Mouse (Mus musculus): ENCODE data around the gene Bspry.

Gene Bspry

DNA sequence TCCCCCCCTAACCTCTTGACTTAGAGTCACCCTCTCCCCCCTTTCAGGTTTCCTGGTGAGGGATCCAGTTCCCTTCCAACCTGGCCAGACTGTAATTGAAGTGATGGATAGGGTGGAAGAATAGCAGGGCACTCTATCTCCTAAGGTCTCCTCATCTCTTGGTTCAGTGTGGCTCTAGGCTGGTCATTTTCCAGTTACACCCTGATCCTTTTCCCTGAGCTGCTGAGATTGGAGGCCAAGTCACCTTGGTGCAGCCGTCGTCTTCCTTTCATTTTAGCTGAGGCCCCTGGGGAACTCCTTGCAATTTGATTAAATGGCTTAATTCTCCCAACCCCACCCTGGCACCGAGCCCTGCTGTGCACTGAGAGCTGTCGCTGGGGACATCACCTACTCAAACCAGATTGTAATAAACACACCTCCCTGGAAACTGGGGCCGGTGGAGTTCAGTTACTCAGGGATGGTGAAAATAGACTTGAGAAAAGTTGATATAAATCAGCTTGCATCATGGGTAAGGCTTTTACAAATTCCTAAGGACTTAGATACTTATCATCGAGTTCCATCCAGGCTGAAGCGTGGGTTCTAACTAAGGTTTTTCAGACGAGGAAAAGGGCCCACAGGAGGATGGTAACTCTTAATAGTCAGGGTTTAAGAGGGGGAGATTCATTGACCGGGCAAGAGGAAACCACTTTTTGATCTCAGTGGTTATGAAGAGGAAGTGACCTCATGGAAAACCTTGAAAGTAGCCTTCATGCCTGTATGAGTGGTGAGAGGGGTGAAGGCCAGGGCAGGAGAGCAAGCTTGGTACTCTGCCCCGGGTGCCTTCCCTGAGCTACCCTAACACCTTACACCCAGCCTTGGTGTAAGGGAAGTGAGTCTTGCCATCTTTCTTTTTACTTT lies 1.1 kb downstream of the Bspry start:
- DNase-seq (ENCODE audit: low spot score in 2 of 2), result peak; percentile 76 to 84

DNA sequence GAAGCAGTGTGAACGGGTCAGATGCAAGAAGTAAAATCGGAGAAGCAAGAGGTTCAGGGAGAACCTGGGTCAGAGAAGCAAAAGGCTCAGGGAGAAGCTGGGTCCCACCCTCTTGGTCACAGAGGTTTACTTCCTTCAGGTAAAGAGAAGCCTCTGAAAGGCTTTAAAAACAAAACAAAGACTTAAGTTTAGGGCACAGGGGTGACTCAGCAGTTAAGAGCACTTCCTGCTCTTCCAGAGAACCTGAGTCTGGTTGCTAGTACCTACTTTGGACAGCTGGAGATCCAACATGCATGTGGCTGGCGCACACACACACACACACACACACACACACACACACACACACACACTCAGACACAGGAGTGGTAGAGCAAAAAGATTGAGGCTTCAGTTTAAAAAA lies 5.1 kb downstream of the Bspry start:
- no peak for DNase-seq (ENCODE audit: low spot score in 2 of 2)

DNA sequence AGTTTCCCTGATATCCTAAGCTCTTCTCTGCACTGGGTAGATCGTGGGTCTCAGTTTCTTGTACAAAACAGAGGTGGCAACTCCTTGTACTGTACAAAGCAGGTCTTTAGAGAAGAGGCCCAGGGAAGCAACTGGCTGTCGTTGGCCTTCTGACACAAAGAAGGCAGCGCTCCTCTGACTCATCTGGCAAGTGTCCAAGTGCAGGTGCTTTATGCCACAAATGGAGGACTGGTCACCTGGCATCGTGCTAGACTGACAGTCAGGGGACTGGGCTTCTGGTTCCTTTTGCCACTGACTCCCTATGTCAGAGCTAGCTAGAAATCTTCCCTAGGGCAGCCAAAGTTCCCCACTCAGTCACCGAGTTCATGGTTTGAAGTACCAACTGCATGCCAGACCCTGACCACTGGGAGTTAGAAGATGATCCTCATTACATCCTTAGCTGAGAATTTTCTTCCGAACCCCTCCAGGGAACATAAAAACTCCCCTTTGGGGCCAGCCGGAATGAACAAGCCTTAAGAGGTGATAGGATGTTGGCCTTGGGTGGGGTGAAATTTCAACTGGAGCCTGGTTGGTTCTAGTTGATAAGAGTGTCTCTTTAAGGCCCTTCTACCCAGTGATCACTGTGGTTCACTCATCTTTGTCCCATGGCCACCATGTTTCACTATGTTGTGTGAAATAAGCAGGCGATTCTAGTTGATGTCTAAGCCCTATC lies 5.8 kb downstream of the Bspry start:
- DNase-seq (ENCODE audit: low spot score in 2 of 2), result no peak

DNA sequence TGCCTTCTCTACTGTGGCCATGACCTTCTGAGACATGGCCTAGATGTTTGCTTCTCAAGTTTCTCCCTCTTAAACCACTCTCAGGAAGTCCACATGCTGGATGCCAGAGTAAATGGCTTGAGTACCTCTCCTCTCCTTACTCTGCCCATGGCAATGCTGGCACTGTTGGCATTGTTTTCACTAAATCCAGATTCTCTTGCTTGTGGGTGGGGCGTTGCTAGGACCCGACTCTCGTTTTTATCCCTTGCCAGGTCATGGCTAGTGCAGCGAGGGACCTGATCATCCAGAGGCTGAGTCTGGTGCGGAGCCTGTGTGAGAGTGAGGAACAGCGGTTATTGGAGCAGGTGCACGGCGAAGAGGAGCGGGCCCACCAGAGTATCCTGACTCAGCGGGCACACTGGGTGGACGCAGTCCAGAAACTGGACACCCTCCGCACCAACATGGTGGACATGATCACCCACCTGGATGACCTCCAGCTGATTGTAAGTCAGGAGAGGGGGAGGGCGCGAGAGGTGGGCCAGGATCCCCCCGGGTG lies 6.4 kb downstream of the Bspry start:
- DNase-seq (ENCODE audit: low spot score in 2 of 2), result no peak

DNA sequence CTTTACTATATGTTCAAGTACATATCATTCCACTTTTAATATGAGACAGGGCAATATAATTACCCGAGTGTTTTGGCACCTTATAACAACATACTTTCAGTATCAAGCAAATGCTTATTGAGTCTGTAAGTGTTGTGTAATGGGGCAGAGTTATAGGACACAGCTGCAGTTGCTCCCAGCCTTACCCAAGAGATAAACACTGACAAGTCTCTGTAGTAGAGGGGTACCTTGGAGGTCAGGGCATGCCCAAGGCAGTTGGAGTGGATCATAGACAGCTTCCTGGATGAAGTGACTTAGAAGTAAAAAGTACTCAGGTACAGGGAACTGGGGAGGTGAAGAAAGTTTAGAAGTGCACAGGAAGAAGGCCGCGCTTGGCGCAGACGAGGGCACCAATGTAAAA lies 7.3 kb downstream of the Bspry start:
- no peak for DNase-seq (ENCODE audit: low spot score in 2 of 2)

DNA sequence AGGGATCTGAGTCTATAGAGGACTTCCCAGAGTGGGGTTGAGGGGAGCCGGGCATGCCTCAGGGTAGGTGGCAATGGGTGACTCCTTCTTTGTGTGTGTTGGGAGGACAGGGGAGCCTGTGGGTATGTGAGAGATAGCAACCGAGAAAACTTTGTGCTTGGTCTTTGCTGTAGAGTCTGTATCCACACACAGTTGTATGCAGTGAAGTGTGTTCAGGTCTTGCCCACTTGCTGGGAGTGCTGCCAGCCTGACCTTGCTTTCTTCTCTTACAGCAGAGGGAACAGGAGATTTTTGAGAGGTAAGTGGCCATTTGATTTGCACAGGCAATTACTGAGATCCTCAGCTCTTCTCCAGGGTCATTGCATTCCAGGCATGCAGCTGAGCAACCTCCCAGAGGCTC lies 8.1 kb downstream of the Bspry start:
- DNase-seq (ENCODE audit: low spot score in 2 of 2), result no peak

DNA sequence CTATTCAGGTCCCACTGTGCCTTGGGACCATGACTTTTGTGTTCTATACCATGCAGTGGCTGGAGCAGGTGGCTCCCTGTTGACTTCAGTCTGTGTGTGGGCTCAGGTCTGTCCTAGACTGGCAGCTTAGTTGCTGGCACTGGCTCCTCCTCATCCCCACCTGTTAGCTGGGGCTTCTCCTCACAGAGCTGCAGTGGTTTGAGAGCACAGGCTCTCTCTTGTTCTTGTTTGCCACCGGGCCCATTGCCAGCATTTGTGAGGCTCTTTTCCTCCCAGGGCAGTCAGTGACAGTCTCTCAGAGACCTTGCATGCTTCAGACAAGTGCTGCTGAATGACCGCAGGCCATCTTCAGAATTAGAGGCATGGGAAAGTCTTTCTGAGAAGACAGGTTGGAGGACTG lies 12.8 kb downstream of the Bspry start:
- no peak for DNase-seq (ENCODE audit: low spot score in 2 of 2)

DNA sequence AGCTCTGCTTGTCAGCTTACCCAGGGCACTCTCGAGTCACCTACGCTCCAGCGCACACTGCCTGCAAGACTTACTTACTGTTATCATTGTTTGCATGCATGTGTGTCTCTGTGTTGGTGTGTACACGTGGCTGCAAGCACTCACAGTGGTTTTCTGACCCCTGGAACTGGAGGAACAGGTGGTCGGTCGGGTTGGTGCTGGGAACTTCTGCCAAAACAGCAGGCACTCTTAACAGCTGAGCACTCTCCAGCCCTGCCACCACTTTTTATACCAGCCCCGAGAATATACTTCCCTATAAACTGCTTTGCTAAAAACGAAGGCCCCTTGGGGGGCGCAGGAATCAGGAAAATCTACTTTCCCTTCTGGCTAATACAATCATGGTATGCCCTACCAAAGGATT lies 14.4 kb downstream of the Bspry start:
- no peak for DNase-seq (ENCODE audit: low spot score in 2 of 2)

DNA sequence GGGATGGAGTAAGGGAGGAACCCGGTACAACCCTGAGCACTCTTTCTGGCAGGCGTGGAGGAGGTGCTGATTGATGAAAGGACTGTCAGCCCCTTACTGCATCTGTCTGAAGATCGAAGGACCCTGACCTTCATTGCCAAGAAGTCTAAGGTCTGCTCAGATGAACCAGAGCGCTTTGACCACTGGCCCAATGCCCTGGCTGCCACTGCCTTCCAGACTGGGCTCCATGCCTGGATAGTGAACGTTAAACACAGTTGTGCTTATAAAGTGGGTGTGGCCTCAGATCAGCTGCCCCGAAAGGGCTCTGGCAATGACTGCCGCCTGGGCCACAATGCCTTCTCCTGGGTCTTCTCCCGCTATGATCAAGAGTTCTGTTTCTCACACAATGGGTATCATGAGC lies 16.1 kb downstream of the Bspry start:
- DNase-seq (ENCODE audit: low spot score in 2 of 2), result no peak

DNA sequence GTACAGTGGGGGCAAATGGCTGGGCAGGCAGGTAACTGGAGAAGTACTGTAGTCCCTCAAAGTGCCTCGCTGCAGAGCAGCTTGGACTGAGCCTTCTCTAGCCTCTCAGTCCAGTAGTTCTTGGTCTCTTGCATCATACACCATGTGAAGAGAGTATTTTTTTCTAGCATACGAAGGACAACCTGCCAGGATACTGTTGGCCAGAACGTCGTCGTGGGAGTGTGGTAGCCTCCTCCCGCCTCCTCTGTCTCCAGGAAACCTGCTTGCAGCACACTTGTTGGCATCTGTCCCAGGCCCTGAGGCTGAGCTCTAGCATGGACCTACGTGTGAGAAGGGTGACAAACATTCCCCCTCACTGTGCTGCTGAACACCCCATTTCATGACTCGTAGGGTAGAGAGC lies 17.0 kb downstream of the Bspry start:
- no peak for DNase-seq (ENCODE audit: low spot score in 2 of 2)

DNA sequence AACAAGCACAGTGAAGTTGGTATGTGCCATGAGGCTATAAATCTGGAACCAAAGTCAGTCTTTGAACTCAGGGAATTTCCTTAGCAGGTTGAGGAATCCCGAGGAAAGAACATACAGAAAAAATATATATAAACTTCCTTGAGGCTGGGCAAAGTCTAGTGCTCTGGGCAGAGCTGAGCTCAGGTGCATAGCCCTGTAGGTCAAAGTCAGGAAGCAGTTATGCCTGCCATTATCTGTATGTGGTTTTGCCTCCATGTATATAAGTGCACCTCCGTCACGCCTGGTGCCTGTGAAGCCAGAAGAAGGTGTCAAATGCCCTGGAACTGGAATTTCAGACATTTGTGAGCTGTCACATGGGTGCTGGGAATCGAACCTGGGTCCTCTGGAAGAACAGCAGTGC lies 20.9 kb downstream of the Bspry start:
- no peak for DNase-seq (ENCODE audit: low spot score in 2 of 2)

DNA sequence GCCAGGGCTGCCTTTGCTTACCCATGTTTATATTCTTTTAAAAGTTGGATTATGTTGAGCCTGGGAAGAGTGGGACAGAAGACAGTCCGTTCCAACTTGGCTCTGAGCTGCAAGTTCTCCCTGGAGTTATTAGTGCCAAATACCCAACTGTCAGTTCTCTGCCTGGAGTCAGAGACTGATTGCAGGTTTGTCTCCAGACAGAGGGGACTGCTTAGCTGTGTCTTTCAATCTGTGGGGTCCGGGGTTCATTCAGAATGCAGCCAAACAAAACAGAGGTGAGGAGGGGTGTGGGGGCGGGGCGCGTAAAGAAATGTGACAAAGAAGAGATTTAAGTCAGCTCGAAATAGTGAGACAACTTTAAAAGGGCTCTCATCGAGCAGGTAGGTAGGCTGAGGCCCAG lies 21.7 kb downstream of the Bspry start:
- DNase-seq (ENCODE audit: low spot score in 2 of 2), result no peak

DNA sequence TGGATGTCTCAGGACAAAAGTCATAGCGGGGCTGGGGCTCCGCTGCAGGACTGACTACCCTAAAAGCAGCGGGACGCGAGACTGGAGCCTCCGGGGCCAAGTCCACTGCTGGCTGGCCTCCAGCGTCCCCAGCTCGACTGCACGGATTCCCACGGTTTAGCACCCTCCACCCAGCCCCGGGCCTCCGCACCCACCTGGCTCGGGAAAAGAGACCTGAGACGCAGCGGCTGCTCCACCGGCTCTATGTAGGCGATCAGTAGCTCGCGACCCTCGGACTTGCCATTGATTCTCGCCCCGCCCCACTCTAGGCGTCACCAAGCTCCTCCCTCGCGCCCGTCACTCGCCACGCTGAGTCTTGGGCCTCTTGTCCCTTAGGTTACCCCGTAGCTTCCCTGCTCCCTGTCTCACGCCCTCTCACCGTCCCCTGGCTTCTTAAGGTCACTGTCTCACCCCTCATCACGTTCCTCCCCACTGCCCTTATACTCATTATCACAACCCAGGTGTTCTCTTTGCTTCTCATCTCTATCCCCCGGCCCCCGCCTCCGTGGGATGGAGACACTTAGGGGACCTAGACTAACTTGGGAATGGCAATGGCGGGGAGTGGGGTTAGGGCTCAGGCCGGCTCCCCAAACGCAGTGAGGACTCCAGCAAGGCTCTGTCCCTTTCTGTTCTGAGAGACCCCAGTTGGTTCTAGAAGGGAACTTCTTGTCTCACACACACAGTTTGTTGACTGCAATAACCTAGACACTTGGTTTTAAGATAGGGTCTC lies 22.3 kb downstream of the Bspry start:
- DNase-seq (ENCODE audit: low spot score in 2 of 2), result peak; percentile 69 to 70

DNA sequence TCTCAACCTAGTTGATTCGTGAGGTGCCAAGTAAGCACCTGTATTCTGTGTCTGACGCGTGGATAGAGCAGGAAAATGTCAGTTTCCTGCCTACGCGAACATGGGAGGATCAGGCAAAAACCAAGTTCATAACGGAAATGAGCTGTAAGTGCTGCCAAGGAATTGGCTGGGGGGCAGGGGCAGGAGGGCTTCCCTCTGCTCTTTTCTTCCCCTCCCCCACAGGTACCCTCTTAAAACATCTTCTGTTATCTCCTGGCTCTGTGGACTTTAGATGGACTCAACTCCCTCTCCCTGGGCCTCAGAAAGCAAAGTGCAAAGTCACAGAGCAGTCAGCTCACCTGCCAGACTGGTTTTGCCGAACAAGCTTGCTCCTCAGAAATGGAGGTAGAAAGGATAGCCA lies 23.1 kb downstream of the Bspry start:
- DNase-seq (ENCODE audit: low spot score in 2 of 2), result no peak

DNA sequence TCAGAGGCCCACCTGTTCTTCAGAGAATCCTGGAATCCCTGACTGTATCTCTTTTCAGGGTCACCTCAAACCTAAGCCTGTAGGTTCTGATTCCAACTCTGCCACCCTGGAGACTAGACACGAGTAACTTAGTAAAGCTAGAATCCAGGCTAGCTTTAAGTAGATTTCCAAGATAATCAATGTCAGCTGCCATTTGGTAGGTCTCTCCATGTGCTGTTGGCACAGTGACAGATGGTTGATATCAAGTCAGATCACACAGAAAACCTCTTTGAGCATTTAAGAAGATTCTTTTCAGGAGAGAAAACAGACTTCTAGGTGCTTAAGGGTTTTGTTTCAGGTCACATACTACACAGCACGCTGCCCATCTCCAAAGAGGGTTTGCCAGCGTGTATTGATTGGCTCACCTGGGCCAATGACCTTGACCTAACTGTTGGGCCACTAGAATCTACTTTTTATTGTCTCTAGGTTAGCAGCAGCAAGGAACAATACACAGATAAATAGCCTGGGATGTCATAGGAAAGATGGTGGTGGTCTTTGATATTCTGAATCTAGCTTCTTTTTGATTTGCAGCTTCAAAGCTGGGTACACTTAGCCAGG lies 23.6 kb downstream of the Bspry start, which contains the start of gene Hdhd3:
Hdhd3 (minus strand) TSS at position 94 of the 597 bp plus-strand sequence.
- DNase-seq (ENCODE audit: low spot score in 2 of 2), result no peak

DNA sequence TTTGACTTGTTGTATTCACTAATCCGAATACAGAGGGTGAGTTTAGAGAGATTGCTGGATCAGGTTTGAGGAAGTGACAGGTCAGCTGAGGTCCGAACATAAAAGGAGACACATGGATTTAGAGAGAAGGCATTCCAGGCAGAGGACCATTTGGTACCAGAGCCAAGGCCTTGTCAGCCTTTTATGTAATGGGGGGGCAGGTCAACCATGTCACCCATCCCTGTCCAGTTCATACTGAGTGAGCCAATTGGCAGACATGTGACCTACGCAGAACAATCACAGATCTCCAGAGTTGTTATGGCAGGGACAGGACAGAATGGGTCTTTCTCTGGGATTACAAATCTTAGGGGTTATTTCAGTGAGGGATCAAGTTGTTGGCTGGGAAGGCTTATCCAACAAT lies 26.1 kb downstream of the Bspry start:
- no peak for DNase-seq (ENCODE audit: low spot score in 2 of 2)

DNA sequence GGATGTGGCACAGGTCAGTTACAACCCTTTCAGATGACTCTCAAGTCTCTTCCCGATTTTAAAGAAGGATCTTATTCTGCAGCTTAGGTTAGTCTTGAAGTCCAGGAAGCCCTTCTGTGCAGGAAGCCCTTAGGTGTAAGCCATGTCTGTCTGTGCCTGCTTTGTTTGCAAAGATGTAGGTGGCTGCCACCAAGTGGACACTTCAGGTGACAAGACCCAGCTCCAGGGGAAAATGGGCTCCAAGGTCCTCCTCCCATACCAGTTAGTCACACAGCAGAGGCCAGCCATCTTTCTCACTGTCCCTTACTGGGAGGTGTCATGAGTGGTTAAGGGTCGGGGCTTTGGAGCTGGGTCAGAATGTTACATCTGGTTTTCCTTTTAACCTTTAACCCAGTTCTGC lies 26.9 kb downstream of the Bspry start:
- DNase-seq (ENCODE audit: low spot score in 2 of 2), result peak; percentile 36 to 51

DNA sequence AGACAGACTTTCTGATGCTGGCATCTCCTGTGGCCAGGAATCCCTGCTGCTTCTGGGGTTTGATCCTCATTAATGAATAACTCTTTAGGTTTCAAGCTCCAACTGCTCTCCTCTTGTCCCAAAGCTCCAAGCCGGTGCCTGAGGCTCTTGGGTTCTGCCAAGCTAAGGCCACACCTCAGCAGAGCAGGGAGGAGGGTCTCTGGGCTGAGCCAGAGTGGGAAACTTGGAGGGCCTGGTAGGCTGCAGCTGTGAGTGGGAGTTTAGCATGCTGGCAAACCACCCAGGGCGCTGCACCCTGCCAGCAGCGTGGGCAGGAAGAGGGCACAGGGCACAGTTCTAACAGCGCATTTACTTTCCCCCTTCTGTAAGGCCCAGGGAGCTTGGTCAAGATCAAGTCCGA lies 29.0 kb downstream of the Bspry start:
- no peak for DNase-seq (ENCODE audit: low spot score in 2 of 2)

DNA sequence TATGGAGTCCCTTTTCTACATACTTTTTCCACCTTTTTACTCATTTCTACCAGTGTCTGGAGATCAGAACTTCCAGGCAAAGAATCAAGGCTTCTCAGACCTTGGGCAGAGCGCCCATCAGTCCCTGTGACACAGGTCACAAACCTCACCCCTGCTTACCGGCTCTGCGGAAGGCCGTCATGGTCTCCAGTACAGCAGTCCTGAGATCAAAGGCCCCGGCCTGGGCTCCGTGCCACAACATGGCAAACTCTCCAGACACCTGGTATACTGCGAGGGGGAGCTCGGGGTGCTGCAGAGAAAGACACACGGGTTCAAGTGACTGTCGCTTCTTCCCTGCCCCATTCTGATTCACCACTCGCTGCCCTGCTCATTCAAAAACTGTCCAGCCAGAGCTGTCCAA lies 30.1 kb downstream of the Bspry start:
- DNase-seq (ENCODE audit: low spot score in 2 of 2), result no peak

DNA sequence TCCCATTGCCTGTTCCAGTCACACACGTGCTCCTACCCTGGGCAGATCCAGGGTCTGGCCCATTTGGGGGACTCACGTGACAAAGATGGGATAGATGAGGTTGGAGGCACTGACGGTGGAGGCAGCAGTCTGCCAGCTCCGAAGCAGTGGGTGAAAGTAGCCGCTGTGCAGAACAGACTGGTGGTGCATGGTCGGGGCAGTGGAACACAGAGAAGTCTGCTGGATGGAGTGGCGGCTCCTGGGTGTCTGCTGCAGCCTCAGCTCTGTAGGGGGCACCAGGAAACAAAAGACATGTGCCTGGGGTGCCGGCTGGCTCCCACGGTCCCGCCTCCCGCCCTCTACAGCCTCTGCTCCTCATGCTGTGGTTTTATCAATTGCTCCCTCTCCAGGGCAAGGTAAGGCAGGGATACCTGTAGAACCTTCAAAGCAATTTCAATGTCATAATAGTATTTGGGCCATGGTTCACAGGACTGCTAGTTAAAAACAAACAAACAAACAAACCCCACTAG lies 34.2 kb downstream of the Bspry start:
- no peak for DNase-seq (ENCODE audit: low spot score in 2 of 2)

DNA sequence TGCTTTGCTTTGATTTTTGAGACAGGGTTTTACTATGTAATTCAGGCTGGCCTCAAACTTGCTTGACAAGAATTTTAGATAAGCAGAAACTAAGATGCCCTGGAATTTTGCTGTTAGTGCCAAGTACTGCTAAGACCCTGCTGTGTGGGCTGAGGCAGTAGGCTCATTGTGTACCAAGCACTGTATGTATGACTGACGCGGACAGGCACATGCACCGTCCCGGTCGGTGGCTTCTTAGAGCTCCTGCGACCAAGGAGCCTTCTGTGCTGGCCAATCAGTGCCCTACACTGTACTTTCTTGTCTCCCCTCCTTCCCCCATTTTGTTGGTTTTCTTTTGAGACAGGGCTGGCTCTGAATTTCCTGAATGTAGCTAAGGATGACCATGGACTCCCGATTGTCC lies 35.1 kb downstream of the Bspry start:
- no peak for DNase-seq (ENCODE audit: low spot score in 2 of 2)

DNA sequence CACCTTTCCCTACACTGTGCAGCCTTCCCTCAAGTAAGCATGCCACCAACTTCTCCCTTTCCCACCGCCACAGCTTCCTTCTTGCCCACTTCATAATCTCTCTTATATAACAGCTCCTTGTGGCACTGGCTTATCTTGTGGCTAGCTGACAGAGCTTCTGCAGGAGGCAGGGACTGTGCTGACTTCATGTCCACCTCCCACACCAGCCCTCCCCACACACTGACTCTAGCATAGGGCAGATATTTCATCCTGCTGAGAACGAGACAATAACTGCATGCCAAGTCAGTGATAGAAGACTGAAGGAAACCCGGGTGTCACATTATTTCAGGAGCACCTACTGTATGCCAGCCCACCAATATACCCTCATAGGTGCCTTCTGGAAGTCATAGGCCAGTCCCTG lies 35.6 kb downstream of the Bspry start:
- no peak for DNase-seq (ENCODE audit: low spot score in 2 of 2)
